ENCODE assay signal across 14 mouse cellular contexts in genomic region chr5:30753128-30753527, GRCm38 (mm10). TPM values are rescaled to one million over a fixed set of nuclear protein-coding genes. Genes with fewer than 3 reads are reported as not detected.
DNase-seq lines count a peak whose midpoint lies in the region; ATAC-seq and TF ChIP-seq lines count a peak whose summit lies in the region.
"Had no signal": no experiment of that assay in that cellular context is flagged by ENCODE, and none has a peak within 500 bp of the region (broad histone marks: within the 10 kb centered on the region; RNA-seq: fewer than 3 reads in every experiment).

No protein-coding gene starts in this region.

- H3K4me3 ChIP-seq in forebrain, embryonic 16.5 days (replicated peaks; ENCODE audit: low read length), result no peak overlapping the region
- no peak overlapping the region for H3K4me3 ChIP-seq in forebrain, embryonic 13.5 days
- H3K4me3 ChIP-seq in layer of hippocampus, adult 2 months, result no peak overlapping the region
- H3K4me3 ChIP-seq: liver, embryonic 13.5 days; midbrain, embryonic 15.5 days; neural tube, embryonic 13.5 days had no signal

- peaks cover 44% of the 10 kb centered on the region for H3K4me1 ChIP-seq in forebrain, embryonic 16.5 days (replicated peaks; ENCODE audit: control insufficient read depth, insufficient read depth, low read length)
- peaks cover 34% of the 10 kb centered on the region for H3K4me1 ChIP-seq in forebrain, embryonic 13.5 days

- H3K27me3 ChIP-seq in forebrain, embryonic 16.5 days (replicated peaks; ENCODE audit: control insufficient read depth, insufficient read depth, low read length), result no peaks in the 10 kb centered on the region
- H3K27me3 ChIP-seq in forebrain, embryonic 13.5 days, result no peaks in the 10 kb centered on the region
- H3K27me3 ChIP-seq: liver, embryonic 13.5 days; midbrain, embryonic 15.5 days; neural tube, embryonic 13.5 days had no signal

- no peak overlapping the region for H3K4me2 ChIP-seq in forebrain, embryonic 16.5 days (ENCODE audit: low read length)
- no peak overlapping the region for H3K4me2 ChIP-seq in forebrain, embryonic 13.5 days
- H3K4me2 ChIP-seq: liver, embryonic 13.5 days; midbrain, embryonic 15.5 days; neural tube, embryonic 13.5 days had no signal

- WGBS in forebrain, embryonic 16.5 days, result 60% methylated on average over 4 of the region's 4 CpGs
- 80% methylated on average over 4 of the region's 4 CpGs for WGBS in forebrain, embryonic 13.5 days

- no peak overlapping the region for H3K9ac ChIP-seq in forebrain, embryonic 16.5 days (replicated peaks; ENCODE audit: low read depth, low read length)
- H3K9ac ChIP-seq in forebrain, embryonic 13.5 days, result no peak overlapping the region
- H3K9ac ChIP-seq: liver, embryonic 13.5 days; midbrain, embryonic 15.5 days; neural tube, embryonic 13.5 days had no signal

- H3K9me3 ChIP-seq in forebrain, embryonic 16.5 days (ENCODE audit: control insufficient read depth, low read length), result no peaks in the 10 kb centered on the region
- no peaks in the 10 kb centered on the region for H3K9me3 ChIP-seq in forebrain, embryonic 13.5 days (replicated peaks)
- H3K9me3 ChIP-seq: G1E; liver, embryonic 13.5 days; midbrain, embryonic 15.5 days; neural tube, embryonic 13.5 days had no signal

- no peak overlapping the region for H3K27ac ChIP-seq in forebrain, embryonic 16.5 days (ENCODE audit: low read length)
- H3K27ac ChIP-seq in forebrain, embryonic 13.5 days, result no peak overlapping the region
- H3K27ac ChIP-seq in layer of hippocampus, adult 2 months, result no peak overlapping the region
- H3K27ac ChIP-seq: liver, embryonic 13.5 days; midbrain, embryonic 15.5 days; neural tube, embryonic 13.5 days had no signal

- peak in 1 of 2 experiments; percentile 33 for DNase-seq in layer of hippocampus, adult 2 months (ENCODE audit: low spot score in 2 of 2)
- DNase-seq in layer of hippocampus, adult 9-10 months (ENCODE audit: low spot score), result no peak
- peak; percentile 27 for DNase-seq in cerebellum, adult 9-10 months
- peak; percentile 64 to 70 for DNase-seq in gastrocnemius, adult 8-10 months (ENCODE audit: low spot score in 2 of 2)
- DNase-seq in yolk sac, embryonic 10.5 days (ENCODE audit: low spot score), result no peak
- DNase-seq in frontal cortex, postnatal 25 days (ENCODE audit: low spot score in 2 of 2), result no peak
- DNase-seq: liver, embryonic 13.5 days; retina, postnatal 1 day had no signal

- 0 out of 2 replicates have a peak, but pooled peaks have one; percentile 37 for ATAC-seq in forebrain, embryonic 16.5 days
- ATAC-seq in forebrain, embryonic 13.5 days, result no peak
- ATAC-seq: intestine, embryonic 16.5 days; midbrain, embryonic 15.5 days had no signal

- H3K36me3 ChIP-seq in forebrain, embryonic 16.5 days (ENCODE audit: control insufficient read depth, insufficient read depth), result peaks cover 27% of the 10 kb centered on the region
- peaks cover 73% of the 10 kb centered on the region for H3K36me3 ChIP-seq in forebrain, embryonic 13.5 days (ENCODE audit: poor library complexity, severe bottlenecking)
- H3K36me3 ChIP-seq: G1E; liver, embryonic 13.5 days had no signal

- peak; percentile 64 for TF ChIP-seq CTCF in layer of hippocampus, adult 2 months (conservative IDR thresholded peaks at IDR 0.05)

RNA-seq across cellular contexts. Expression of gene Dpysl5, which starts 41.8 kb away (rescaled TPM):
- polyA plus RNA-seq in forebrain, embryonic 16.5 days (2015; fragmentation: Nextera tagmentation; extraction: Ambion mirVana), result 274 and 278 TPM in 2 replicates
- polyA plus RNA-seq in forebrain, embryonic 13.5 days (2015; fragmentation: Nextera tagmentation; extraction: Ambion mirVana), result 118 and 134 TPM in 2 replicates
- total RNA-seq in layer of hippocampus, adult 2 months (2021), result 10 to 100 TPM; 30.1 to 30.7 TPM
- total RNA-seq in gastrocnemius, adult 8-10 months (2022), result 1 to 10 TPM in 3 of 4 experiments, under 1 TPM in 1; 0.97 to 1.6 (median 1.4) TPM
- polyA plus RNA-seq: G1E had no signal

Comparison
In these comparisons a context has a peak if more than half of its experiments do, and no peak if none do; other contexts are left out.
1. DNase-seq: peak in cerebellum, adult 9-10 months (single experiment) and gastrocnemius, adult 8-10 months (2 of 2); none in layer of hippocampus, adult 9-10 months (single experiment), yolk sac, embryonic 10.5 days (single experiment) and frontal cortex, postnatal 25 days (0 of 2).
2. RNA of gene Dpysl5, which starts 41.8 kb away (total RNA-seq): 30.1 to 30.7 TPM in layer of hippocampus, adult 2 months; 0.97 to 1.6 TPM in gastrocnemius, adult 8-10 months; every median in the first group is over 10 times any median in the second.